Mouse (Mus musculus): Measurements from ENCODE around the gene Lrrc66. TPM values are rescaled to one million over a fixed set of nuclear protein-coding genes. Genes with fewer than 3 reads are reported as not detected.

The Lrrc66 gene
- under 1 TPM in 1 of 2 experiments, not detected in 1; 0.08 TPM for total RNA-seq (2021)

DNA sequence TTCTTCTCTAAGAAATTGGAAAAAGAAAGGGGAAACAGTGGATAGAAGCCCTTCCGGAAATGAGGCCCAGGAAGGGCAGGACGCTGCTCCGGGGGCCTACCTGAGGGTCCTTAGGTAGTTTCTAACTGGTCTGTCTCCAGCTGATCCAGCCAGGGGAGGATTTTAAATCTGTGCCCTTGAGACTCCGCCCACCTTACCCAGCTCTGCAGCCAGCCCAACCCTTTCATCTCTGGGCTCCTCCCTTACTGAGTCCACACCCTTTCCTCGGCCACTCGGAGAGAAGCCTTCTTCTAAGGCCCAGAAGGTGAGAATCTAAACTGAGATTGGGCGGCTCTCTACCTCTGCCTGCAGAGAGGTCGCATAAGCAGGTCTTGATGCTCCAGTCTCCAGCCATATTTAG lies at the start of gene Lrrc66:
TSS of gene Lrrc66 (minus strand) at position 236 of the 400 bp plus-strand sequence.
- DNase-seq (ENCODE audit: low spot score): no peak
- intact Hi-C loops (cut with DNase I): no loop called here

DNA sequence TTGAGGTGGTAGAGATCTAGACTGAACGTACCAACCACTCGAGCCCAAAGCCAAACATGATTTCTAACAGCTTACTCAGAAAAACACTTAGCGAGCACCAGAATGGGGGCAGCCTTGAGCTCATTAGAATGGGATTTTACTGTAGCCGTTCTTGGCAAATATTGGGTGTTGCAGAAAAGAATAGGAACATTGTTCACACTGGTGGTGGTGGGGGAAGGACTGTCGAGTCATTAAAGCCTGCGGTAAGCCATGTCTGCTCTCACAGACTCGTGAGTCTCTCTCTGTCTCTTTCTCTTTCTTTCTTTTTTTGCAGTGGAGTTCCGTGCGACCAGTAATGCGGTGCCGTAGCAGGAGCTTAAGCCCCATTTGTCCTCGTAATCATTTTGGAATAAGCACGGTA lies 44.3 kb upstream of the Lrrc66 start:
- intact Hi-C loops (cut with DNase I): no loop called here
- DNase-seq (ENCODE audit: low spot score): no peak

DNA sequence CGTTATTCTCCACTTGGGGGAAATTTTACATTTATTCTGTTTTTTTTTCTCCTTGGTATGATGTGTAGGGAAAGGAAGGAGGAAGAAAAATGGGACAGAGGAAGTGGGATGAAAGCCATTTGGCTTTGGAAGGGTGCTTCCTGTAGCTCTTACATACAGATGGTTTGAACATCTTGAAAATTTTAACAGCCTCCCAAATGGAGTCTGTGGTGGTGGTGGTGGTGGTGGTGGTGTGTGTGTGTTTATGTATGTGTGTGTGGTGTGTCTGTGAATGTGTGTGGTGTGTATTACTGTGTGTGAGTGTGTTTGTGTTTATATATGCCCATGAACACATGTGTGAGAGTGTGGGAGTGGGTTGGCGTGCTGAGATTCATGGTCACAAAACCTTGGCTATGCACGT lies 43.3 kb upstream of the Lrrc66 start:
- intact Hi-C loops (cut with DNase I): no loop called here
- DNase-seq (ENCODE audit: low spot score): no peak

DNA sequence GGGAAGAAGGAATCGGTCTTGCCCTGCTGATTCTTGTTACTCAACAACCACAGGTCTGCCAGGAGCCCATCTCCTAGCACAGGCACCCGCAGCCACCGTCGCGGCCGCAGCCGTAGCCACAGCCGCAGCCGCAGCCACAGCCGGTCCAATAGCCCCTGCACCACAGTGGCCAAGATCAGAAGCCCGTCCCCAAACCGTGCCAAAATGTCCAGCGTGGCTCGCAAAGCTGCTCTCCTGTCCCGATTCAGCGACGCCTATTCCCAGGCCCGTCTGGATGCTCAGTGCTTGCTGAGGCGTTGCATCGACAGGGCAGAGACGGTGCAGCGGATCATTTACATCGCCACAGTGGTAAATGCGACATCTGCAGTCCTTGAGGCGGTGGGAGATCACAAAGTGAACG lies 37.1 kb upstream of the Lrrc66 start:
- no peak for DNase-seq (ENCODE audit: low spot score)
- intact Hi-C loops (cut with DNase I): no loop called here

DNA sequence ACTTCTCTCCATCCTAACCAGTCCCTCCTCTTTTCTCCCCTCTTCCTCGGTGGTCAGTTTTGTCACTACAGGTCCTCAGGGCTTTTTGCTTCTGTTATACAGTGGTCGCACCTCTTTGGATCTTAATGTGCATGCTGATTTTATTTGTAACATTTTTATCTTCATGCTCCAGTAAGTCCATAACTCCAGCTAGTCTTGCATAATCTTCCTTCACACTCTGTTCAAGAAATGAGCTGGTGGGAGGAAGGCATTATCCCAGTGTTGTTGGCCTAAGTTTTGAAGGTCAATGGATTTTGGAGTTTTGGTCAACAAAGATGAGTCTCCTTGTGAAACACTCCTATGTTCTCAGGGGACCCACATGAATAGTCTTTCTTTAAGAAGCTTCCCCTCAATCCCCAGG lies 35.6 kb upstream of the Lrrc66 start:
- DNase-seq (ENCODE audit: low spot score): no peak
- intact Hi-C loops (cut with DNase I): no loop called here

DNA sequence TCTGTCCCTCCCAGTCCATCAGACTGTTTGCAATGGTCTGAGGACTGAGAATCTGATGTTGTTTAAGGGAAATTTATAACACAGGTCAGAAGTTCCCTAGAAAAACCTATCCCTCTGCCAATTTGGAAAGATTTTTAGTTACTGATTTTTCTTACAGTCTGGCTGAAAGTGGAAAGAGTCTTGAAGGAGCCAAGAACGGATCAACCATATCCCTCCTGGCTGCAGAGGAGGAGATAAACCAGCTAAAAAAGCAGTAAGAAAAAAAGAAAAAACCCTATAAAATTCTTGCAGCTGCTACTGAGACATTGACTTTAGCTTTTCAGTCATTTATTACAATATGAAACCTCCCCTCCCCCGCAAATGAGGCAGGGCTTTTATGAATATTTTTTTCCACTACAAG lies 34.4 kb upstream of the Lrrc66 start:
- intact Hi-C loops (cut with DNase I): no loop called here
- no peak for DNase-seq (ENCODE audit: low spot score)

DNA sequence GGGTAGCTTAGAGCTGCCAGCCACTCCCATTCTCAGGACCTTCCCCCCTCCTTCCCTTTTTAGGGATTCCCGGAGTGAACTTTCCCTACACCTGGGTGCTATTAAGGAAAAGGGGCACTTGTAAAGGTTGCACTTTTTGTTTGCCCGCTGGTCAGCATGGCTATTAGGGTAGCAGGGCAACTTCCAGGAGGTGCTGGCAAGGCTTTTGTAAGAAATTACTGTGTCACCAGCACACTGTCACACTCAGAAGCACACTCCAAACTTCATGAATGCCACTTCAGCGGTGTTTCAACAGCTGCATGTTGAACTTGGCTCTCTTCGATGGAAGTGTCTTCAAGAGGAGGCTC lies 19.5 kb upstream of the Lrrc66 start:
- DNase-seq (ENCODE audit: low spot score): no peak

DNA sequence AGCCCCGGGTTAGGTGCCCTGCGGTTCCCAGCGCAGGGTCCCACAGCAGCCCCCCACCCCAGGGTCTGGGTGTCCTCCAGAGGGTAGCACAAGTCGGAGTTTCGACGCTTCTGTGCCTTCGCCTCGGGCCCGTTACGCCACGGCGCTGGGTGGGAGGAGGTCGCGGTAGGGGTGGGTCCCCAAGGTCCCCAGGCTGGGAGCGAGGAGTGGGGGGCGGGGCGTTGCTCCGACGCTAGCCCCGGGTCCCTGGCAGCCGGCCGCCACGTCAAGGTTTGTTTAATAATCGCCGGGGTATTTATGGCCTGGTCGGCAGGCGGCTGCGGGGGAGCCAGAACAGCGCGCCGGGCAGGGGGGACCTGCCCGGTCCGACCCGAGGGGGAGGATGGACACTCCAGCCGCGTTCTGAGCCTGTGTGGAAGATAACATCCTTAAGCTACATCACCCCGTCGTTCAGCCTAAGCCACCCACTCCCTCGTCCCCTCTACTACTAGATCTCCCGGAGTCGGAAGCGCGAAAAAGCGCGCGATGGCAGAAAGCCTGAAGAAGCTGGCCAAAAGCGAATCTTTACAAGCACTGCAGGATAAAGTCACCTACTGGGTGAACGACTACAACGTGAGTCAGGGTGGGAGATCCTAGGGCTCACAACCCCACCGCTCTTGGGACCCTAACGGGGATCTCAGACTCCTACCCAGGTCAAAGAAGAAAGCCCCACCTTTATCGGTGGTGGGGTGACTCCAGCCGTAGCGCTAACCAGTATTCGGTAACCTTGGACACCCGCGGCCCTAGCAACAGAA lies 18.9 kb upstream of the Lrrc66 start, which contains the start of gene Spata18:
TSS of gene Spata18 (plus strand) at position 319 of the 794 bp plus-strand sequence.
- intact Hi-C loops (cut with DNase I): no loop called here
- DNase-seq (ENCODE audit: low spot score): no peak

More for the DNA sequence above, 19.5 kb upstream of the Lrrc66 start:
- intact Hi-C loops (cut with DNase I): no loop called here

DNA sequence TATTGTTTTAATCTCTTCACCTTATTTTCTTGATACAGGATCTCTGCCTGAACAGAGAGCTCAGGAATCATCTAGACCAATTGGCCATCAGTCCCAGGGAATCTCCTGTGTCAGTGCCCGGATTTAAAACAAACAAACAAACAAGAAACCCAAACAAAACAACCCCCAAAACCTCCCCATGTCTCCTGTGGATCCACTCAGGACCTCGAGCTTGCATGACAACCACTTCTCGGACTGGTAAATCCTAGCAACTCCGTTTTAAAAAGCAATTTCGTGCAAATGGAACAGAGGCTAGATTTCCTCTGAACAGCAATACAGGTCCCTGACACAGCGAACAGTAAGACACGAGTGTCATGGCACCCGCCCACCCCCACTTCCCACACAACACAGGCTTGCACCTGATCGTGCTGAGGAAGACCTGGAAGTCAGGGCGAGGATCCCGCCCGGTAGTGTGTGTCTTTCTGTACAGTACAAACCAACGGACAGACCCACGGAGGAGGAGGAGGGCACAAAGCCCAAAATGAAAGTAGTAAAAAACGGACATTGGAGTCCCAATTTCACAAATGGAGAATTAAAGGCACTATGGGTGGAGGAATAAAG lies 18.1 kb upstream of the Lrrc66 start:
- no peak for DNase-seq (ENCODE audit: low spot score)
- intact Hi-C loops (cut with DNase I): no loop called here

DNA sequence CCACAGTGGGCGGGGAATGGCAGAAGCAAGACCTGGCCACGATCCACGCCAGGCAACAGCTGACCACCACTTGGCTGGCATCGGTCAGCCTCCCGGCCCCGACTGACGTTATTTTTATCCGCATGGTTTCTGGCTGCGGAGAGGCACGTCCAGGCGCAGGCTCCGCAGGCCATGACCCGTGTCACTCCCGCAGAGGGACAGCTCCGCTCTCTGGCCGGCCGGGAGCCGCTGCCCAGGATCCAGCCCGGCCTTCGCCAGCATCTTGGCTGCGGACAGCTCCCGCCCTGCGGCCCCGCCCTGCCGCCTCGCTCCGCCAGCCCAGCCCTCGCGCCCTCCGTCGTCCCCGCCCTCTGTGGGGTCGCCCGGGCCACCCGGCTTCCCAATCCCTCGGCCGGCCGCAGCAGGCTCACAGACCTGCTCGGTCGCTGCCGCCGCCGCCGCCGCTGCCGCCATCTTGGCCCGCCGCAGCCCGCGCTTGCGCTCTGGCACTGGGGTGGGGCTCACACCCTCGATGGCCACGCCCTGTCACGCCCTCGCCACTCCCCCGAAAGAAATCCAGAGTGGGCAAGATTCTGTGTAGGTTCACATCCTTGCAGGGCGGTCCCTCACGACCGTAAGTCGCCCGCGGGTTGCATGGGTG lies 15.1 kb upstream of the Lrrc66 start, which contains the start of gene Sgcb:
TSS of gene Sgcb (minus strand) at position 530 of the 640 bp plus-strand sequence.
- peak; percentile 82 for DNase-seq (ENCODE audit: low spot score)
- intact Hi-C loops (cut with DNase I): no loop called here

DNA sequence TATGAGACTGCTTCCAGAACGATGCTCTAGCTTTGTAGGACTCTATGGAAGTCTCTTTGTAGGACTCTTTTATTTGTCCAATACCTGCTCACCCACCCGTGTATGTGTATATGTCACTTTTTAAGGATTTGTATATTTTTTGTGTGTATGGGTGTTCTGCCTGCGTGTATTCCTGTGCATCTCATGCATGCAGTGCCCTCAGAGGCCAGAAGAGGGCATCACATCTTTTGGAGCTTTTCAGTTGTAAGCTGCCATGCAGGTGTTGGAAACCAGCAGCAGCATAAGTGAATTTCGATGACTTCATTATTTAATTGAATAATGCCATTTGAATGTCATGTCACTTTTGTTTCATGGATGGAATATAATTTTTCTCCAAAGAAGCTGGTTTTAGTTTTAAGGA lies 9.8 kb upstream of the Lrrc66 start:
- no peak for DNase-seq (ENCODE audit: low spot score)
- intact Hi-C loops (cut with DNase I): no loop called here

DNA sequence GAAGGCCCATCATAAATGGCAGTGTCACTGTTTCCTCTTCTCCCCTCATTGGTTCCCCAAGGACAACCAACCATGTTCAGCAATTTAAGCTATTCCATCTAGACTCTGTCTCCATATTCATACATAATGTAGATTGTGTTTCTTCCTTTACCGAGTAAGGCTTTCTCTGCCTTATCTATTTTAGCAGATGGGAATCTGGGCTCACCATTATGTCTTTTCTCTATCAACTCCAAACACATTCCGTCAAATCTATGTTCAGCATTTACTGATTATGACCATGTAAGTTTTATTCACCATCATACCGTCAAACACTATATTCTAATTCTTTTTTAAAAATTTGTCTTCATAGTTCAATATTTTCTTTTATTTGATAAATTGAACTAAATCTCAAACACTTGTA lies 8.7 kb upstream of the Lrrc66 start:
- intact Hi-C loops (cut with DNase I): no loop called here
- no peak for DNase-seq (ENCODE audit: low spot score)

DNA sequence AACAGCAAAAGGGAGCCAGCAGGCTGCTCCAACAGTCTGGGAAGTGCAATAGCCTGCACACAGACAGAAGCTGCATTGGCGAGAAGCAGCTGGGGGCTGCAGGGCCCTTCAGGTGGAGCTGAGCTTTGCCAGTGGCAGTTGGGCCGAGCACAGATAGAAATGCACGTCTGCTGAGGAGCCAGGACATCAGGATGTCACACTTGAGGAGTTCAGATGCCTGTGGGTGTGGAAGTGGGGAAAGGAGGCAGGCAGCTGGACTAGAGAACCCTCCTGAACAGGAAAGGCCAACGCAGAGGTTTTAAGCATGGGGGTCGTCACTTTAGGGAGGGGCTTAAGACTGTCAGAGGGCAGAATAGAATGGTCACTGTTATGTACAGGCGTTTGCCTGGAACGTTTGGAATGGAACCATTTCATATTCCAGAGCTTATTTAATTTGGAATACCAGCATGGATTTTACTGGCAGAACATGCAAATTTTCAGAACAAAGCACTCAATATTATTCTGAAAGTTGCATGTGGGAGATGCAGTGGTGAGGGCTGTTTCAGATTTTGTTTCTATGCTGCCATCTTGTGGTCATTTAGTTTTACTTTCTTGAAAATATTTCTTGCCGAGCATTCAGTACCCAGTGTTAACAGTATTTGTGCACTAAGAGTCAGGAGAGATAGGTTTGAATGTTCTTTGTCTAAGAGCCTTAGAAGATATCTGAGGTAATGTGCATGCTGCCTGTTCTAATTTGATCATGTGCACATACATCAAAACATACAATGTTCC lies 5.2 kb upstream of the Lrrc66 start:
- DNase-seq (ENCODE audit: low spot score): no peak
- intact Hi-C loops (cut with DNase I): loop anchor here (1.0 kb wide), 2 partner anchors 97 to 206 kb away; no protein-coding TSS in a partner anchor

DNA sequence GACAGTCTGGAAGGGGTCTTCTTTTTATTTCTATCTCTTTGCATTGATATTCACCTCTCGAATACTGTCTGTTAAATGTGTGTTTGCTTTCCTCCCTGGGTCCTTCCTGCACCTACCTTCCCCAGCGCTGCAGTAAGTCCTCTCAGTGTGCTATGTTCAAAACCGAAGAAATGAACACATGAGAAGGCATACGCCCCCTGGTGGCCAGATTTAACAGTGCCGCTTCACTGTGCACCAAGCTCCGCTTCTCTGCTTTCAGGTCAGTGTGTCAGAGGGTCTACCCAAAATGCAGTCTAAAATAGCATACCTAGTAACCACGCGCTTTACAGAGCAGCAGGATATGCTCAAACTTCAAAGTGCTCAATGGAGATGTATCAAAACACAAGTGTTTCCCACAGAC lies 815 bp upstream of the Lrrc66 start:
- intact Hi-C loops (cut with DNase I): loop anchor here (1.0 kb wide), 1 partner anchor 202 kb away; no protein-coding TSS in a partner anchor
- peak; percentile 19 for DNase-seq (ENCODE audit: low spot score)

DNA sequence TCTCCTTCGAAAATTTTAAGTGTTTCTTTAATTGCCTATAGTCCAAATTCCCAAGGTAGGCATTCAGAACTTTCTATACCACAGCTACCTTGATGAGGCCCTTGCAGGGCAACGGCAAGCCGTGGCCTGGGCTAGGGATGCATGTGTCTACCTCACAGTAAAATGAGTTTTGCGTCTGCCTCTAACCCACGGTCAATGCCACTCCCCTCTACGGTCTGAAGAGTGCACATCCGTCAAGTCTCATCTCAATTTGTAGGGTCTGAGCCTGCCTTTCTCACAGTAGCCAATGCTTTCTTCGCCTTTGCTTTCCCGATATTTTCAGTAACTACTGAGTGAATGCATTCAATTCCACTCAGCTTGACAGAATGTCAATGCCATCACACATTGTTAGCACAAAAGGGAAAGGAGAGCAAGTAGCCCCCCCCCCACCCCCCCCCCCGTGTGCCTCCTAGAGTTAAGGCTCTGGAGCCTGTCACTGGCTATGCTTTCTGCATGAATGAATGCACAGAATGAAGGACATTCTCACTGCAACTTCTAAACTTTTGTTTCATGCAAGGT lies 1.2 kb downstream of the Lrrc66 start:
- no peak for DNase-seq (ENCODE audit: low spot score)
- intact Hi-C loops (cut with DNase I): no loop called here

DNA sequence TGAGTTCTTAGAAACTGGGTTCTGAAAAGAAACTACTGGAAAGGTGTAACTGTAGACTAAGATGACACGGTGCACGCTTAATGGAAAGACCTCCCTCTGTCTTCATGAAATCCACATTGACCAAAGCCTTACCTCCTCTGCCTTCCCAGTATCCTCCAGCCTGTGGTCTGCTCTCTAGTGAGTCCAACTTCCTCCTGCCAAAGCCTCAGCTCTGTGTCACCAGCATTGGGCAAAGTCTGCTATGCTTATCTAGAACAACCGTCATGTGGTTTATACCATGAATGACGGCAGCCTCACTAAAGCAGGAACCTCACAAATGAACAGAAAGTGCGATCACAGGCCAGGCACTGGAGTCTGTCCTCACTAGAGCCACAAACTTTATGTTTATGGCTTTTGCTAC lies 2.2 kb downstream of the Lrrc66 start:
- DNase-seq (ENCODE audit: low spot score): no peak
- intact Hi-C loops (cut with DNase I): no loop called here

DNA sequence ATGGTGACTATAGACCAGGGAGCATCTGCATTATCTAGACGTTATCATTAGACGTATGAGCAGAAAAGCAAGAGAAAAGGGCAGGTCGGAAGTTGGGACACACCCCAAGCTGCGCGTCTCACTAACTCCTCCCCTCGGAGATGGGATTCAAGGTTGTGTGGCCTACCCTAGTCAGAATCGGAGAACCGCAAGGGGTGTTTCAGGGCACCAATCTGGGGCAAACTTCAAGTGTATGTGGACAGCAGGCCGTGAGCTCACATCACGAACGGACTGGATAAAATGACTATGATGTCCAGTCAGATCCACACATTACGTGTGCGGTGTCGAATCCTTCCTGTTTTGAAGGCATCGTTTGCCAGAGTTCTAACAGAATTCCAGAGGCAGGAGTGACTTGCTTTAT lies 4.3 kb downstream of the Lrrc66 start:
- DNase-seq (ENCODE audit: low spot score): no peak
- intact Hi-C loops (cut with DNase I): no loop called here

DNA sequence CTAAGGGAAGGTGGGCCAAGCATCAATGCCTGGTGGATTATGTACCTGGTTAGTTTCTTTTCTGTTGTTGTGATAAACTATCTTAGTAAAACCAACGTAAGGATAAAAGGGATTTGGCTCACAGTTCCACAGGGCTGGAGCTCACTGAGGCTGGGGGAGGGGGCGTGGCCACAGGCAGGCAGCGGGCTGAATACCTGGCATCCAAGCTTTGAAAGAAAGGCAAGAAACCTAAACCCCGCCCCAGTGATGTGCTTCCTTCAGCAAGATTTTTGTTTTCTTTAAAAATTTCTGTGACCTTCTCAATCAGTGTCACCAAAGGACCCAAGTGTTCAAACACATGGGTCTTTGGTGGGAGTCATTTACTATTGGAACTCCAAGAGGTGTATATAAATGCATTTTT lies 4.8 kb downstream of the Lrrc66 start:
- intact Hi-C loops (cut with DNase I): no loop called here
- no peak for DNase-seq (ENCODE audit: low spot score)

DNA sequence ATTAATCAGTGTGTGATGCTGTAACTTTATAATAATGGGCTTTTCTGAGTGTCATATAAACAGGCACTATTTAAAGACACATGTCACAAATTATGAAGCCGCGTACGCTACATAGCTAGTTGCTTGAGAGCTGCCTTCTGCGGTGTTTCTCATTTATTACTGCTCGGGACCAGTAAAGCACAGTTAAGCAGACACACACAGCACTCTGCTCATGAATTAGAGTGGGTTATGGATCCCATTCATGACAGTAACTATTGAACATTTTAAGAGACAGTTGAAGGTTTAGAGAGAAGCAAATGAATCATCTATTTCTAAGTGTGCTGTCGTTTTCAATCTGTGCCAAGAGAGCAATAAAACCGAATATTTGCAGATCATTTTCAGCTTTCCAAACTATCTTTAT lies 5.5 kb downstream of the Lrrc66 start:
- no peak for DNase-seq (ENCODE audit: low spot score)
- intact Hi-C loops (cut with DNase I): no loop called here

DNA sequence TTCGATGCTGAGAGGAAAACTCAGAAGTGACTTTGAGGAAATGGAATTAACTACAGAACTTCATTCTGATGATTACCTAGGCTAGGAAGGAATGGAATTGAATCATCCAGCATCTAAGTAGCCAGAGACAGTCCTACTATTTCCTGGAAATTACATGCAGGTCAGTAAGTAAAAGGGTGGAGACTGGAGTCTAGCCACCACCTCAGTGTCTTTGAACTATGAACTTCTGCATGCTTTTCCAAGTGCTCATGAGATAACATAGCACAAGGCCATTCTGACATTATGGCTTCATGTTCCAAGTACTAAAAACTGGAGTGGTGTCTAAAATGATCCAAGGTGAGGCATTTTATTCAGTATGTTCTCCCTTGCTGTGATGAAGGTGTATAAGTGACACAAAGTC lies 6.8 kb downstream of the Lrrc66 start:
- intact Hi-C loops (cut with DNase I): no loop called here

More for the DNA sequence above, 6.8 kb downstream of the Lrrc66 start:
- no peak for DNase-seq (ENCODE audit: low spot score)
